Mouse (Mus musculus): ENCODE measurements around the gene Fam227a.

DNA sequence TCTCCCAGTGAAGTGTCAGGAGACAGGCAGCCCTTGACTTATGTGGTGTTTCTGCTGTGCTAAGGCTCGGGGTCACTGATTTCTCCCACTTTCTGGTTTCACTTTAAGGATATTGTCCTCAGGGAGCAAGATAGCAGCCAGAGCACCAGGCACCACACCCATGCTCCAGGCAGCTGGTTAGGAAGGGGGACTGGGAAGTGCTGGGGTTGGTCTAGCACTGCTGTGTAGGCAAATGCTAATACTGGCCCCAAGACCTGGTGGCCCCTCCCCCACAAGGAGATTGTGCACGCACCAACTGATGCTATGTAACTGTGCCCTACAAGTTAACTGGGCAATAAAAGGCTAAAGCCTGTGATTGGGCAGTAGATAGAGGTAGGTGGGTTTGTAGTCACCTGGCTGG is 28.3 kb downstream of the Fam227a start:
- TF ChIP-seq POLR2A (IDR thresholded peaks at IDR 0.05; ENCODE audit: control insufficient read depth in 1 of 2, insufficient read depth in 1 of 2, low read depth in 1 of 2, low read length in 2 of 2, poor library complexity in 1 of 2) (no peak), POLR2AphosphoS5 (IDR thresholded peaks at IDR 0.05; ENCODE audit: borderline replicate concordance, low read depth, low read length) (no peak), ZMIZ1 (IDR thresholded peaks at IDR 0.05; ENCODE audit: low read depth, low read length) (no peak), GATA1 (IDR thresholded peaks at IDR 0.05; ENCODE audit: low read depth, low read length) (no peak), EP300 (IDR thresholded peaks at IDR 0.05; ENCODE audit: low read depth in 1 of 2, low read length in 2 of 2) (no peak), MEF2A (IDR thresholded peaks at IDR 0.05; ENCODE audit: extremely low read depth, insufficient replicate concordance, low read depth, low read length, poor library complexity, severe bottlenecking) (no peak), USF1 (IDR thresholded peaks at IDR 0.05; ENCODE audit: low read depth, low read length) (no peak)

Data from MEL (cell line).